Mouse (Mus musculus) forebrain, postnatal 0 days (tissue): ENCODE measurements around the gene Gm6034. TPM values are rescaled to one million over a fixed set of nuclear protein-coding genes. Genes with fewer than 3 reads are reported as not detected.
"Not testable (repeated sequence)": the region's sequence is repeated elsewhere in the genome, so short reads cannot be mapped to it uniquely, and the experiment has no call there.

ENCODE experiments used
- ATAC-seq: fragments of 200-750 bp; cut with Nextera tagmentation; 2 replicates; pipeline ENCODE4 v1.8.0; 2017; ENCODE audit warnings: mild to moderate bottlenecking, moderate library complexity
- DNase-seq: peaks from one replicate; pipeline ENCODE4 v3.0.0-alpha.2; 2015
- H3K27ac ChIP-seq: fragments of 300-500 bp; sonication (generic); 2 replicates; pipeline ENCODE4 v1.5.1; 2014; ENCODE audit warnings: low read depth, mild to moderate bottlenecking, antibody characterized with exemption, low read length, moderate library complexity, mixed read lengths
- H3K27me3 ChIP-seq: fragments of 300-500 bp; sonication (generic); 2 replicates; pipeline ENCODE4 v1.6.1; 2014; ENCODE audit warnings: mild to moderate bottlenecking, low read length, mixed read lengths; ENCODE audit not compliant: insufficient read depth
- H3K36me3 ChIP-seq: fragments of 300-500 bp; sonication (generic); 2 replicates; pipeline ENCODE4 v1.6.1; 2014; ENCODE audit warnings: mild to moderate bottlenecking, moderate library complexity; ENCODE audit not compliant: insufficient read depth
- H3K4me1 ChIP-seq: fragments of 300-500 bp; sonication (generic); 2 replicates; pipeline ENCODE4 v1.6.1; 2014; ENCODE audit warnings: antibody characterized with exemption; ENCODE audit not compliant: insufficient read depth
- H3K4me2 ChIP-seq: fragments of 300-500 bp; sonication (generic); 2 replicates; pipeline ENCODE4 v1.6.1; 2014; ENCODE audit warnings: low read depth, mild to moderate bottlenecking, moderate library complexity
- H3K4me3 ChIP-seq: fragments of 300-500 bp; sonication (generic); 2 replicates; pipeline ENCODE4 v1.5.1; 2014; ENCODE audit warnings: low read depth, low read length, mixed read lengths
- H3K9ac ChIP-seq: fragments of 300-500 bp; sonication (generic); 2 replicates; pipeline ENCODE4 v1.6.1; 2014; ENCODE audit warnings: mild to moderate bottlenecking
- H3K9me3 ChIP-seq: fragments of 300-500 bp; sonication (generic); 2 replicates; pipeline ENCODE4 v1.6.1; 2016; ENCODE audit warnings: low read length
- CTCF ChIP-seq: sonication (generic); IDR thresholded peaks from 2 replicates; pipeline ENCODE4 v1.5.1; 2016; ENCODE audit warnings: antibody characterized with exemption, control low read depth, low read depth
- WGBS: fragments of 180-500 bp; shearing (Covaris S2); extraction: QIAGEN DNeasy Blood & Tissue Kit; methylation state at CpG from one replicate; pipeline ENCODE4 v1.1.7; 2014; 5-methylcytosine and 5-hydroxymethylcytosine counted together
- polyA plus RNA-seq: library from polyadenylated mRNA; unstranded; fragments of >200 nt; fragmentation: Nextera tagmentation; extraction: Ambion mirVana; gene quantifications from 2 replicates; pipeline ENCODE4 v1.2.1, GENCODE M21; 2015
- total RNA-seq: library from RNA; depleted of rRNA; stranded (reverse); fragments of >200 nt; gene quantifications from 2 replicates; pipeline ENCODE4 v1.2.3, GENCODE M21; 2014; rRNA removed

The Gm6034 gene
- total RNA-seq (0.31 TPM in 1 of 2 replicates, not detected in the other), polyA plus RNA-seq (not detected in 2 replicates)

GRCm38 (mm10) chr17:36042610-36043169 is at the start of gene Gm6034, which contains the start of gene H2-T22:
Gm6034 (plus strand) TSS chr17:36042961.
H2-T22 (minus strand) TSS chr17:36042747.
- H3K9me3 ChIP-seq, H3K36me3 ChIP-seq, H3K27me3 ChIP-seq, H3K4me1 ChIP-seq, H3K27ac ChIP-seq: not testable (repeated sequence)
- Histone ChIP-seq H3K4me2 (peak within 1 kb of the TSS; percentile 65), H3K9ac (peak within 1 kb of the TSS; percentile 37), H3K4me3 (peak within 1 kb of the TSS; percentile 35)
- WGBS, result under 1% methylated on average over 12 of the region's 12 CpGs
- ATAC-seq (peak; percentile 96), DNase-seq (peak; percentile 82)

GRCm38 (mm10) chr17:35993675-35994074 is 49.1 kb upstream of the Gm6034 start:
- 6% methylated on average over 17 of the region's 17 CpGs for WGBS
- TF ChIP-seq CTCF, result peak; percentile 99
- Histone ChIP-seq H3K27me3 (no peaks in the 10 kb centered on the region), H3K36me3 (peaks cover 14% of the 10 kb centered on the region), H3K9ac (no peak overlapping the region), H3K4me1 (peaks cover 4% of the 10 kb centered on the region; the same call in 1 of the 2 replicates), H3K9me3 (no peaks in the 10 kb centered on the region), H3K4me3 (peak overlapping the region; percentile 51), H3K4me2 (peak overlapping the region; percentile 58), H3K27ac (peak overlapping the region; percentile 50; the same call in 1 of the 2 replicates)
- ATAC-seq (peak; percentile 82), DNase-seq (peak; percentile 94)

- peak overlapping the region; percentile 58 for H3K4me2 ChIP-seq
- no peaks in the 10 kb centered on the region for H3K9me3 ChIP-seq
- WGBS, result 4% methylated on average over 31 of the region's 31 CpGs
- ATAC-seq, result peak; percentile 71
- no peaks in the 10 kb centered on the region for H3K27me3 ChIP-seq
- peak overlapping the region; percentile 51 for H3K4me3 ChIP-seq
- DNase-seq, result peak; percentile 89
- H3K36me3 ChIP-seq, result peaks cover 8% of the 10 kb centered on the region
- H3K4me1 ChIP-seq, result peaks cover 4% of the 10 kb centered on the region; the same call in 1 of the 2 replicates
- peak overlapping the region; percentile 65 for H3K9ac ChIP-seq
- H3K27ac ChIP-seq, result peak overlapping the region; percentile 73
- no peak for TF ChIP-seq CTCF
Observed at GRCm38 (mm10) chr17:35994175-35994878, 48.4 kb upstream of the Gm6034 start.

GRCm38 (mm10) chr17:35994879-35995240 is 47.9 kb upstream of the Gm6034 start:
- TF ChIP-seq CTCF, result no peak
- H3K4me2 ChIP-seq, result peak overlapping the region; percentile 58
- peak overlapping the region; percentile 65 for H3K9ac ChIP-seq
- 3% methylated on average over 14 of the region's 14 CpGs for WGBS
- H3K36me3 ChIP-seq, result 0 out of 2 replicates have a peak, but pooled peaks cover 2% of the 10 kb centered on the region
- H3K4me1 ChIP-seq, result peaks cover 4% of the 10 kb centered on the region; the same call in 1 of the 2 replicates
- ATAC-seq (no peak), DNase-seq (no peak)
- H3K4me3 ChIP-seq, result peak overlapping the region; percentile 51
- peak overlapping the region; percentile 73 for H3K27ac ChIP-seq
- H3K27me3 ChIP-seq, result no peaks in the 10 kb centered on the region
- no peaks in the 10 kb centered on the region for H3K9me3 ChIP-seq

- peak; percentile 99 for TF ChIP-seq CTCF
- no peaks in the 10 kb centered on the region for H3K27me3 ChIP-seq
- DNase-seq (peak; percentile 95), ATAC-seq (peak; percentile 72)
- H3K9me3 ChIP-seq, result no peaks in the 10 kb centered on the region
- no peak overlapping the region for H3K27ac ChIP-seq
- 0 out of 2 replicates have a peak overlapping the region, but pooled peaks have one; percentile 15 for H3K4me2 ChIP-seq
- H3K9ac ChIP-seq, result no peak overlapping the region
- peaks cover 4% of the 10 kb centered on the region; the same call in 1 of the 2 replicates for H3K4me1 ChIP-seq
- no peak overlapping the region for H3K4me3 ChIP-seq
- no peaks in the 10 kb centered on the region for H3K36me3 ChIP-seq
- 3% methylated on average over 11 of the region's 11 CpGs for WGBS
Observed at GRCm38 (mm10) chr17:35996949-35997348, 45.8 kb upstream of the Gm6034 start.

- Histone ChIP-seq H3K4me3 (no peak overlapping the region), H3K36me3 (no peaks in the 10 kb centered on the region), H3K4me2 (no peak overlapping the region), H3K9me3 (no peaks in the 10 kb centered on the region), H3K9ac (peak overlapping the region; percentile 14; the same call in 1 of the 2 replicates), H3K4me1 (peaks cover 4% of the 10 kb centered on the region; the same call in 1 of the 2 replicates), H3K27ac (no peak overlapping the region), H3K27me3 (no peaks in the 10 kb centered on the region)
- DNase-seq, result no peak
- no peak for TF ChIP-seq CTCF
- no peak for ATAC-seq
- 55% methylated on average over 12 of the region's 12 CpGs for WGBS
Observed at GRCm38 (mm10) chr17:35997713-35998510, 44.8 kb upstream of the Gm6034 start.
